37 mouse cellular contexts compared by ENCODE assay signal in genomic region chr9:62042167-62042566, GRCm38 (mm10). TPM values are rescaled to one million over a fixed set of nuclear protein-coding genes. Genes with fewer than 3 reads are reported as not detected.
"Had no signal": no experiment of that assay in that cellular context is flagged by ENCODE, and none has a peak within 500 bp of the region (broad histone marks: within the 10 kb centered on the region; RNA-seq: fewer than 3 reads in every experiment).

No protein-coding gene starts in this region.

- H3K27ac ChIP-seq: heart, embryonic 10.5 days; heart, embryonic 13.5 days; heart, embryonic 15.5 days; hindbrain, embryonic 10.5 days; hindbrain, embryonic 12.5 days; hindbrain, embryonic 13.5 days; hindbrain, embryonic 14.5 days; hindbrain, embryonic 15.5 days; hindbrain, postnatal 0 days; intestine, embryonic 15.5 days; kidney, embryonic 15.5 days; kidney, postnatal 0 days; layer of hippocampus, adult 2 months had no signal

- H3K36me3 ChIP-seq: heart, embryonic 10.5 days; heart, embryonic 12.5 days; heart, embryonic 13.5 days; heart, embryonic 15.5 days; hindbrain, embryonic 10.5 days; hindbrain, embryonic 12.5 days; hindbrain, embryonic 13.5 days; hindbrain, embryonic 15.5 days; intestine, embryonic 15.5 days; kidney, embryonic 15.5 days had no signal

- H3K4me1 ChIP-seq: heart, embryonic 10.5 days; heart, embryonic 12.5 days; heart, embryonic 13.5 days; hindbrain, embryonic 13.5 days; intestine, embryonic 15.5 days had no signal

- DNase-seq: heart, postnatal 10 days; heart, postnatal 14 days; heart, postnatal 36 days; heart, postnatal 4 days; kidney, adult 11 months; kidney, adult 18-20 months; kidney, adult 2 months; kidney, adult 8-10 months; kidney, adult 9 months; kidney, postnatal 10 days; kidney, postnatal 14 days; kidney, postnatal 25 days; kidney, postnatal 36 days; kidney, postnatal 4 days; layer of hippocampus, adult 9-11 months; layer of hippocampus, postnatal 36 days had no signal

- H3K9ac ChIP-seq: heart, embryonic 12.5 days; heart, embryonic 13.5 days; heart, embryonic 15.5 days; hindbrain, embryonic 12.5 days; hindbrain, embryonic 13.5 days; hindbrain, embryonic 14.5 days; hindbrain, embryonic 15.5 days; intestine, embryonic 15.5 days; kidney, embryonic 15.5 days had no signal

- H3K4me3 ChIP-seq: heart, embryonic 10.5 days; heart, embryonic 12.5 days; heart, embryonic 13.5 days; heart, embryonic 15.5 days; hindbrain, embryonic 10.5 days; hindbrain, embryonic 12.5 days; hindbrain, embryonic 13.5 days; hindbrain, embryonic 15.5 days; intestine, embryonic 15.5 days; kidney, embryonic 15.5 days; layer of hippocampus, adult 2 months had no signal

- H3K27me3 ChIP-seq: heart, embryonic 15.5 days; hindbrain, embryonic 15.5 days; intestine, embryonic 15.5 days; kidney, embryonic 15.5 days had no signal

- H3K4me2 ChIP-seq: heart, embryonic 11.5 days; heart, embryonic 12.5 days; heart, embryonic 13.5 days; heart, embryonic 15.5 days; hindbrain, embryonic 12.5 days; hindbrain, embryonic 13.5 days; hindbrain, embryonic 14.5 days; hindbrain, embryonic 15.5 days; intestine, embryonic 15.5 days; kidney, embryonic 15.5 days had no signal

- H3K9me3 ChIP-seq: heart, embryonic 10.5 days; heart, embryonic 12.5 days; heart, embryonic 13.5 days; heart, embryonic 15.5 days; hindbrain, embryonic 10.5 days; hindbrain, embryonic 12.5 days; hindbrain, embryonic 13.5 days; hindbrain, embryonic 15.5 days; intestine, embryonic 15.5 days; kidney, embryonic 15.5 days had no signal

- ATAC-seq: hindbrain, embryonic 16.5 days; hindbrain, postnatal 0 days; inflammation-experienced regulatory T-cells, adult 6 months; intestine, embryonic 15.5 days; intestine, embryonic 16.5 days; intestine, postnatal 0 days had no signal

RNA-seq across cellular contexts. Expression of gene Paqr5, which starts 15.5 kb away (rescaled TPM):
- total RNA-seq: heart, adult 8-10 months; heart, postnatal 10 days; heart, postnatal 14 days; heart, postnatal 25 days; heart, postnatal 36 days; heart, postnatal 4 days had no signal
